Mouse (Mus musculus): Measurements from ENCODE around the gene Grin3a. TPM values are rescaled to one million over a fixed set of nuclear protein-coding genes. Genes with fewer than 3 reads are reported as not detected.
A peak's percentile ranks its signal among the peaks of the same experiment; 100 is the strongest.

The Grin3a gene
- polyA plus RNA-seq, 1 experiment from 2014 or later, result 39.3 TPM

DNA sequence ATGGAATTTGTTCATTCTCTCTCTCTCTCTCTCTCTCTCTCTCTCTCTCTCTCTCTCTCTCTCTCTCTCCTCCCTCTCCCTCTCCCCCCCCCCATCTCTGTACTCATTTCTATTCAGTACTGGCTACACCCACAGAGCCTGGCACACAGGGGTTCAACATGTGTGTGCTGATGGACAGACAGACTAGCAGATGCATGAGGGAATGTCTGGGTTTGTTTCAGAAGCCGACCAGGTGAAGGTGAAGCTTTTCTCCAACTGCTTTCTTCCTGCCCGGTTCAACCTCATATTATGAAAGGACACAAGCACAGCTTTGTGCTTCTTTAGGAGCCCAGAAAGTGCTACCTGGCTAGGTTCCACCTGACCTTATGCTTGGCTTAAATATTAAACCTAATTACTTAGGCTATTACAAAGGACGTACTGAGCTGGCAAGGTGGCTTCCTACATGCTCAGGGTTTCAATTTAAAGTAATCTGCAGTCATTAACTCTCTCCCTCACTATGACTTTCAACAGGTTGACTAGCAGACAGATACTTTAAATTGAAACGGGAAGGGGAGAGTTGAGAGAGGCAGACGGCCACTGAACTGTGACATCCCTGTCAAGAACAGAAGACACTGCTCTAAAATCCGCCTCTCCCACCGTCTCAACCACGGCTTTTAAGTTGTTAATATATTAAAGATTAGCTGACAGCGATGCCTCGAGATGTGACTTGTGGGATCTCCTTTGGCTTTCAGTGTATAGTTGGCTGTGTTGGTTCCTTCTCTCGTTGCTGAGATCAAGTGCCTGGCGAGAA is 153.9 kb downstream of the Grin3a start:
- Histone ChIP-seq H3K9ac (replicated peaks; ENCODE audit: low read depth, low read length) (no peak overlapping the region), H3K4me1 (ENCODE audit: control insufficient read depth, insufficient read depth, low read length) (peaks cover 4% of the 10 kb centered on the region; the same call in 1 of the 2 replicates), H3K27me3 (ENCODE audit: control insufficient read depth, insufficient read depth, low read length) (no peaks in the 10 kb centered on the region), H3K4me2 (ENCODE audit: low read depth, low read length) (no peak overlapping the region), H3K27ac (ENCODE audit: low read depth, low read length) (no peak overlapping the region), H3K36me3 (ENCODE audit: control insufficient read depth, insufficient read depth, low read length) (no peaks in the 10 kb centered on the region), H3K4me3 (ENCODE audit: low read depth, low read length) (no peak overlapping the region), H3K9me3 (ENCODE audit: control insufficient read depth, low read length) (no peaks in the 10 kb centered on the region)
- 75% methylated on average over 12 of the region's 12 CpGs for WGBS
- ATAC-seq (ENCODE audit: low read depth), result no peak

- no peaks in the 10 kb centered on the region for H3K9me3 ChIP-seq (ENCODE audit: control insufficient read depth, low read length)
- no peak overlapping the region for H3K9ac ChIP-seq (replicated peaks; ENCODE audit: low read depth, low read length)
- peaks cover 4% of the 10 kb centered on the region; the same call in 1 of the 2 replicates for H3K4me1 ChIP-seq (ENCODE audit: control insufficient read depth, insufficient read depth, low read length)
- no peak overlapping the region for H3K27ac ChIP-seq (ENCODE audit: low read depth, low read length)
- ATAC-seq (ENCODE audit: low read depth), result peak; percentile 87
- 17% methylated on average over 9 of the region's 9 CpGs for WGBS
- no peaks in the 10 kb centered on the region for H3K36me3 ChIP-seq (ENCODE audit: control insufficient read depth, insufficient read depth, low read length)
- no peak overlapping the region for H3K4me3 ChIP-seq (ENCODE audit: low read depth, low read length)
- no peak overlapping the region for H3K4me2 ChIP-seq (ENCODE audit: low read depth, low read length)
- H3K27me3 ChIP-seq (ENCODE audit: control insufficient read depth, insufficient read depth, low read length), result no peaks in the 10 kb centered on the region
These were observed 156.8 kb downstream of the Grin3a start for GRCm38 (mm10) chr4:49688594-49689288.

DNA sequence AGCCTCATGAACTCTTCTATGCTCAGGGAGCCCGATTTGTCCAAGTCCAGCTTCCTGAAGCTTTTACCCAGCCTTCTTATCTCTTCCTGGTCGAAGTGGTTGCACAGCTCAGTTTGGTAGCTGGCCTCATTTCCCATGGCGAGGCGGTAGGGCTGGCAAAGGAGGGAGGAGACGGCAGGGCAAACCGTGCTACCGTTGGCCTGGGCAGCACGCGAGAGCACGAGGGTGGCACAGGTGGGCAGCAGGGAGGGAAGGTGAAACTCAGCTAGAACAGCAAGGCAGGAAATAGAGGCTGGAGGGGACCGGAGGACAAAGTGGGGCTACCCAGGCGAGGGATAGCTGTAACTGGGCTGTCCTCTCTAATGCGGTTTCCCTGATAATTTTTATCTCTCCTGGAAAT is 163.7 kb downstream of the Grin3a start, which contains the start of gene Ppp3r2:
Gene Ppp3r2, minus strand, starts transcription at position 213 of the 400 bp plus-strand sequence.
- H3K4me2 ChIP-seq (ENCODE audit: low read depth, low read length), result no peak within 1 kb of the TSS
- H3K9me3 ChIP-seq (ENCODE audit: control insufficient read depth, low read length), result no peaks in the 10 kb centered on the region
- H3K4me3 ChIP-seq (ENCODE audit: low read depth, low read length), result no peak within 1 kb of the TSS
- no peaks in the 10 kb centered on the region for H3K27me3 ChIP-seq (ENCODE audit: control insufficient read depth, insufficient read depth, low read length)
- no peak within 1 kb of the TSS for H3K27ac ChIP-seq (ENCODE audit: low read depth, low read length)
- H3K9ac ChIP-seq (replicated peaks; ENCODE audit: low read depth, low read length), result no peak within 1 kb of the TSS
- H3K4me1 ChIP-seq (ENCODE audit: control insufficient read depth, insufficient read depth, low read length), result no peaks in the 10 kb centered on the region
- H3K36me3 ChIP-seq (ENCODE audit: control insufficient read depth, insufficient read depth, low read length), result no peaks in the 10 kb centered on the region
- 92% methylated on average over 13 of the region's 13 CpGs for WGBS
- ATAC-seq (ENCODE audit: low read depth), result no peak

GRCm38 (mm10) chr4:49680171-49680875 is 165.2 kb downstream of the Grin3a start:
- Histone ChIP-seq H3K9me3 (ENCODE audit: control insufficient read depth, low read length) (no peaks in the 10 kb centered on the region), H3K27me3 (ENCODE audit: control insufficient read depth, insufficient read depth, low read length) (no peaks in the 10 kb centered on the region), H3K9ac (replicated peaks; ENCODE audit: low read depth, low read length) (no peak overlapping the region), H3K4me3 (ENCODE audit: low read depth, low read length) (no peak overlapping the region), H3K4me1 (ENCODE audit: control insufficient read depth, insufficient read depth, low read length) (no peaks in the 10 kb centered on the region), H3K4me2 (ENCODE audit: low read depth, low read length) (no peak overlapping the region), H3K36me3 (ENCODE audit: control insufficient read depth, insufficient read depth, low read length) (no peaks in the 10 kb centered on the region), H3K27ac (ENCODE audit: low read depth, low read length) (no peak overlapping the region)
- WGBS, result 92% methylated on average over 11 of the region's 11 CpGs
- ATAC-seq (ENCODE audit: low read depth), result no peak

DNA sequence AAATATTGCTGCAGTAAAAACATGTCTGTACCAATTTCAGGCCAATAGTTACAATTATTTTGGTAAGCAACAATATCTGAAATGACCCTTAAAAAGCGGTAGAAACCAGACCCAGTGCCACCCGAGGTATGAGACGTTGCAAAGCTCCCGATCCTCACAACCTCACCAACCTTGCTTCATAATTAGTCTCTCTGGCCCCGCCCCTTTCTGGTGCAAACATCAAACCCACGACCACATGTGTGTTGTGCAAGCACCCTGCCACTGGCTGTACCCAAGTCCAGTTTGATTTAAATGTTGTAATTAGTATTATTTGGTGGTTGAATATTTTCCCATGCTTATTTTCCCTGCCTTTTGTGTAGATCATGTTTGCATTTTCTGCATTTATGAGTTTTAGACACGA is 168.8 kb downstream of the Grin3a start:
- no peak overlapping the region for H3K4me2 ChIP-seq (ENCODE audit: low read depth, low read length)
- WGBS, result 82% methylated on average over 7 of the region's 7 CpGs

GRCm38 (mm10) chr4:49676071-49676470 is 169.5 kb downstream of the Grin3a start:
- 89% methylated on average over 6 of the region's 6 CpGs for WGBS
- H3K4me2 ChIP-seq (ENCODE audit: low read depth, low read length), result no peak overlapping the region
- ATAC-seq (ENCODE audit: low read depth), result no peak
- H3K4me3 ChIP-seq (ENCODE audit: low read depth, low read length), result no peak overlapping the region
- H3K9me3 ChIP-seq (ENCODE audit: control insufficient read depth, low read length), result no peaks in the 10 kb centered on the region
- no peak overlapping the region for H3K9ac ChIP-seq (replicated peaks; ENCODE audit: low read depth, low read length)
- H3K36me3 ChIP-seq (ENCODE audit: control insufficient read depth, insufficient read depth, low read length), result no peaks in the 10 kb centered on the region
- no peak overlapping the region for H3K27ac ChIP-seq (ENCODE audit: low read depth, low read length)
- H3K4me1 ChIP-seq (ENCODE audit: control insufficient read depth, insufficient read depth, low read length), result no peaks in the 10 kb centered on the region
- no peaks in the 10 kb centered on the region for H3K27me3 ChIP-seq (ENCODE audit: control insufficient read depth, insufficient read depth, low read length)

More for the DNA sequence above, 168.8 kb downstream of the Grin3a start:
- H3K4me1 ChIP-seq (ENCODE audit: control insufficient read depth, insufficient read depth, low read length), result no peaks in the 10 kb centered on the region
- H3K27me3 ChIP-seq (ENCODE audit: control insufficient read depth, insufficient read depth, low read length), result no peaks in the 10 kb centered on the region
- ATAC-seq (ENCODE audit: low read depth), result no peak
- H3K4me3 ChIP-seq (ENCODE audit: low read depth, low read length), result no peak overlapping the region
- H3K36me3 ChIP-seq (ENCODE audit: control insufficient read depth, insufficient read depth, low read length), result no peaks in the 10 kb centered on the region
- H3K27ac ChIP-seq (ENCODE audit: low read depth, low read length), result no peak overlapping the region
- no peak overlapping the region for H3K9ac ChIP-seq (replicated peaks; ENCODE audit: low read depth, low read length)
- no peaks in the 10 kb centered on the region for H3K9me3 ChIP-seq (ENCODE audit: control insufficient read depth, low read length)

DNA sequence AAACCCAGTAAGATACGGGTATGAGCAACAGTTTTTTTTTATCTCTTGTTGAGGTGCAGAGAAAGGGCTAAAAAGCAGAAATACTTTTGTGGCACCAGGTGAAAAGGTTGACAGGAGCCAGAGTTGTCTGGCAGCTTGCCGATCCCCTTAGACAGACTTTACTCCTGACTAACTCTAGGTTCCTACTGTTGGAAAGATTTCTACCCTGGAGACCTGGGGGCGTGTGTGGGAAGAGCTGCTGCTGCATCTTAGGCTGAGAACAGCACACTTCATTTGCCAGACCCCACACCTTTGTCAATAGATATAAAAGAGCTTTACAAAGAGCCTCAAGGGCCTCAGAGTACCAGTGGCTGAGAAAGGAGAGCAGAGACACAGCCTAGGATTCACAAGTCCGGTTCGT is 180.7 kb downstream of the Grin3a start:
- ATAC-seq (ENCODE audit: low read depth), result no peak
- Histone ChIP-seq H3K9ac (replicated peaks; ENCODE audit: low read depth, low read length) (no peak overlapping the region), H3K27ac (ENCODE audit: low read depth, low read length) (no peak overlapping the region), H3K4me1 (ENCODE audit: control insufficient read depth, insufficient read depth, low read length) (no peaks in the 10 kb centered on the region), H3K27me3 (ENCODE audit: control insufficient read depth, insufficient read depth, low read length) (no peaks in the 10 kb centered on the region), H3K4me2 (ENCODE audit: low read depth, low read length) (no peak overlapping the region), H3K9me3 (ENCODE audit: control insufficient read depth, low read length) (no peaks in the 10 kb centered on the region), H3K4me3 (ENCODE audit: low read depth, low read length) (no peak overlapping the region), H3K36me3 (ENCODE audit: control insufficient read depth, insufficient read depth, low read length) (peaks cover 9% of the 10 kb centered on the region; the same call in 1 of the 2 replicates)
- WGBS, result 91% methylated on average over 5 of the region's 5 CpGs

DNA sequence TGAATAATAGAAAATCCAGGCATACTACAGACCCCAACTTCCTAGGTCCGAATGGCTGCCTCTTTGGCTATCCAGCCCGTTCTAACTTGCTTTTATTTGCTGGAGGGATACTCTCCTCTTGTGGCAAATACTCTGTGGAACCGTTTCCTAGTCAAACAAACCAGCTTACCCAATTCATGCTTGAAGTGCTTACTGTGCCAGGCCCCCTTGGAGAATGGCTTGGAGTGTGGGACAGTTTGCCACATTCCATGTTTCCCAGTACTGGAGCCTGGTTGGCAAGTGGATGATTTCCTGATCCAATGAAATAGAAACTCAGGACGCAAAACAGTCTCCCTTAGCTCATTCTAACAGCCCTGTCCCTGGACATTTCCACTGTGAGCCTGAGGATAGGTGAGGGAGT is 183.3 kb downstream of the Grin3a start:
- Histone ChIP-seq H3K27me3 (ENCODE audit: control insufficient read depth, insufficient read depth, low read length) (no peaks in the 10 kb centered on the region), H3K4me3 (ENCODE audit: low read depth, low read length) (no peak overlapping the region), H3K9me3 (ENCODE audit: control insufficient read depth, low read length) (no peaks in the 10 kb centered on the region), H3K4me2 (ENCODE audit: low read depth, low read length) (no peak overlapping the region), H3K27ac (ENCODE audit: low read depth, low read length) (no peak overlapping the region), H3K36me3 (ENCODE audit: control insufficient read depth, insufficient read depth, low read length) (peaks cover 12% of the 10 kb centered on the region; the same call in 1 of the 2 replicates), H3K9ac (replicated peaks; ENCODE audit: low read depth, low read length) (no peak overlapping the region), H3K4me1 (ENCODE audit: control insufficient read depth, insufficient read depth, low read length) (no peaks in the 10 kb centered on the region)
- 94% methylated on average over 4 of the region's 4 CpGs for WGBS
- no peak for ATAC-seq (ENCODE audit: low read depth)

Data from neural tube, embryonic 14.5 days (tissue).